Mouse (Mus musculus): ENCODE results near the gene Tnni3k.

The Tnni3k gene

DNA sequence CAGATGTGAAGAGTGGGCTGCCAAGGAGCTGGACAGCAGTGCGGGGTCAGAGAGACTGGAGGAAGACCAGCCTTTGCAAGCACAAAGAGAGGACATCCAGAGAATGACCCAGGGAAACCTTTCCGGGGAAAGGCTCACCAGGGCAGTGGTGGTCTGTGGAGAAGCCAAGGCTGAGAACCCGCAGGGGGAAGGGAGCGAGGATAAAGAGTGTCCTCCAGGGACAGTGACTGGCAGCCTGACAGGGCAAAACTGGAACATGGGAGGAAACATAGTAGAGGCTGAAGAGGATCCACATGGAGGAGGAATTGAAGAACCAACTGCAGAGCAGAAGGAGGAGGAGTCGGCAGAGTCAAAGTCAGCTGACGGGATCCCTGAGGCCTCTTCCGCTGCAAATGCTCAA, 291.1 kb downstream of the Tnni3k start:
- no peak for DNase-seq (ENCODE audit: low spot score in 2 of 2)

DNA sequence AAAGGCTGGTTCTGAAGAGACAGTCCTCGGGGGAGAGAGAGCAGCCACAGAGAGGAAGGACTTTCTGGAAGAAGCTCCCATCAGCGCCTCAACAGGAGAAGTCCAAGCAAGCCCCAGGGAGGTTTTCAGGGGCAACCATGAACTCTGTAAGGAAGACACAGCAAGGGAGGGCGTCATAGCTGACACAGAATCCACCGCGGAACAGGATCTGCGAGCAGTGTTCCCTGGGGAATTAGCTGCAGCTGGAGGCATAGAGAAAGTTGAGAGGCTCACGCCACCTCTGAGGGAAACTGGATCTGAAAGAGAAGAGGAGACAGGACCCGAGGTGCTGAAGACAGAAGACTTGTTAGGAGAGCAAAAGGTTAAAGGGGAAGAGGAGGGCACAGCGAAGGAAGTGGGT, 291.8 kb downstream of the Tnni3k start:
- no peak for DNase-seq (ENCODE audit: low spot score in 2 of 2)

DNA sequence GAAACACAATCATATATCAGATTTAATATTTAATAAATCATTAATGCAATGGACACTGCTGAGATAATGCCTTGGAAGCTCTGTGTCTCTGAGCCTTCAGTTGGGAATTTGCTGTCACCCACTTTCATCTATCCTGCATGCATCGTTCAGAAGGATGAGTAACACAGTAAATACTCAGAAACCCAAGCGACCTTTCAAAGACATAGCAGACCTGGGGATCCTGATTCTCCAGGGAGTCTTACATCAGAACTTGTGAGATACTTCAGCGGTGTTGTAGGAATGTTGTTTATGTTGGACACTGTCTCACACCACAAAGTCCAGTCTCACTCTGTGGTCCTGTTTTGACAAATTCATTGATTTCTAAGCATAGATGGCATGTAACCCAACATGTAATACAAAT, 294.1 kb downstream of the Tnni3k start:
- no peak for DNase-seq (ENCODE audit: low spot score in 2 of 2)

DNA sequence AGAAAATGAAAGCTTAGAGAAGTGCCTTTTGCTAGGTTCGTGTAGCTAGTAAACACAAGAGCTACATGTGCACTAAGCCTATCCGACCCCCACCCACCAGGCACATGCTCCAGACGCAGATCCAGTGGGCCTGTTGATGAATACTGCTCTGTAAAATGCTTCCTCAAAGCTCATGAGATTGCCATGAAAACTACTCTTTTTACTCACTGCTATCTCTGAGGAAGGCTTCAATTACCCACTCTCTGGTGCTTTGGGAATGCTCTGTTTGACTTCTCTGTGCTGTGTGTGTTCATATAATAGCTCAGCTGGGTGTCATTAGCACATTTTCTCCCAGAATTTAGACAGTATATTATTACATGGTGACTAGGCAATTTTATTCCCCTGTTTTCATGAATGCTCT, 297.1 kb downstream of the Tnni3k start:
- no peak for DNase-seq (ENCODE audit: low spot score in 2 of 2)

DNA sequence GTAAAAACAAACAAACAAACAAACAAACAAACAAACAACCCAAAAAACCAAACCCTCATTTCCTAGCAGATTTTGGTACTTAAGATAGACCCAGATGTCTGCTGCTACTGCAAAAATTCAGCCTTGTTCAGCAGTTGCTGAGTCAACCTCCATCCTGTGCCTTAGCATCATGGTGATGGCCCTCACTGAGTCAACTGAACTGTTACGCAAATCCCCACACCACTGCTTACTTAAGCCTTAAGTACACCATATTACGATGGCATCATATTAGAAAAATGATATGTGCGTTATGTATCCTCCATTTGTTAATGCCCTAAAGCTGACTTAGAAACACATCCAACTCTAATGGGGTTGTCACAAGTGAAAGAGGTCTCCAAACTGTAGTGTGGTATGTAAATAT, 300.0 kb downstream of the Tnni3k start:
- DNase-seq (ENCODE audit: low spot score in 2 of 2) = no peak

DNA sequence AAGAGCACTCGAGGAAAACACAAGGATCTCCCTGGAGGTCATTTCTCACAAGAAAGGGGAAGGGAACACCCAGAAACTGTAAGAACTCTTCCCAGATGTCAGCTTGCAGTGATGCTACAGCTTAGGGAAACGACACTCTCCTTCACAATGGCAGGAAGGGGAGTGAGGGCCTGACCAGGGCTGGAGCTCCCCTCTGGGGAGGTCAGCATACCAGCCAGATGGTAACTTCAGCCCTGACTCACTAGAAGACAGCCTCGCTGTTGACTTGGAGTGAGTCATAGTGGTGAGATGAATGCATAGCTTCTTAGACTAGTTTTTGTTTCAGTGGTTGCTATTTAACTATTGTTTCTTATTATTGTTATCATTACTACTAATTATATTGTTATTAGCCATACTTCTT, 300.7 kb downstream of the Tnni3k start:
- no peak for DNase-seq (ENCODE audit: low spot score in 2 of 2)

DNA sequence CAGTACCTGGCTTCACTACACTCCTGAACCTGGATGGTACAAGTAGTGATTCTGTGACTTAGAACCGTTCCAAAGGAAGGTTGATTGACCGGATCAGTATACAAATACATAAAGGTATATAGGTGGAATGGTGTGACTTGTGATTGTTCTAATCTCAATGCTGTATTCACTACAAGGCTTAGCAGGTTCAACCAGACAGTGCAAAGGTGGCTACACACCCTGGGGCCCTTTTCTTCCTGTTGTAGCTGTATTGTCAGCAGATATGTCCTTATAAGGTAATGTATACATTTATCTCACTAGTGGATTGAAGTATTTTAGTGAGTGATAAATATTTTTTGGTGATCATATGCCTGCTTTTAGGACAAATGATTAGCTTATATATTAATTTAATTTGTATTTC, 310.9 kb downstream of the Tnni3k start:
- DNase-seq (ENCODE audit: low spot score in 2 of 2) = no peak

DNA sequence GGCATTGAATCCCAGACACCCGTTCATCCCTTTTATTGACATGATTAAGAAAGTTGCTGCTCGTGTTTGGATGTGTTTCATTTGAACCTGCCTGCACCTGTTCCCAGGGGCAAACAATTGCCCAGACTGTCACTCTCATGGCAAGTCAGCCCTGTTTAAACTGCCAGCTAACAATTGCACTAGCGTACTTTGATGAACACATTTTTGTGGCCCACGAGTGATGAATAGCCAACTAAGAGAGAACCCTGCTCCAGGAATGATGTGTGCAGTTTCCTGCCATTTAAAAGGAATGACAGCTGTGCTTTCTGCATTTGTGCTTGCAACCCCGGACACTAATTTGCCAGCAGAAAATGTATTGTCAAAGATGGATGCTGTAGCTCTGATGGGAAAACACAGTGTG, 312.3 kb downstream of the Tnni3k start:
- DNase-seq (ENCODE audit: low spot score in 2 of 2) = no peak

DNA sequence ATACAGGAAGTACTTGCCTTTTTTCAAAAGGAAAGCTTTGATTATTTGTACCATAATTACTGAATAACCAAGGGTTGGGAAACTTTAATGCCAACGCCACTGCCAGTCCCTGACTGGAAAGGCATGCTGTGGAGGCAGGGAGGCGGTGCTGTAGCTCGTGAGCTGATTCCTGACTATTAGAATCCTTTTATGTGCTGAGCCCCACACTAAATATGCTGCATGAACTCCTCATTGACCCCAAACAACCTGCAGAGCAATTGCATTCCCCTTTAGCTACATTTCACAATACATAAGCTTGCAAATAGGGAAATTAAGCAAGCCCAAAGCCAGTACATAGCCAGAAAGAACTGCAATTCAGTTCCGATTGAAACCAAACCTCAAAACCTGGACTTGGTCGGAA, 313.7 kb downstream of the Tnni3k start:
- no peak for DNase-seq (ENCODE audit: low spot score in 2 of 2)
